Mouse (Mus musculus): ENCODE data around the gene Aldob. TPM values are rescaled to one million over a fixed set of nuclear protein-coding genes. Genes with fewer than 3 reads are reported as not detected.
"Not testable (repeated sequence)": the region's sequence is repeated elsewhere in the genome, so short reads cannot be mapped to it uniquely, and the experiment has no call there.

Gene Aldob
- polyA plus RNA-seq, 1 experiment from 2014 or later: 0.32 TPM

DNA sequence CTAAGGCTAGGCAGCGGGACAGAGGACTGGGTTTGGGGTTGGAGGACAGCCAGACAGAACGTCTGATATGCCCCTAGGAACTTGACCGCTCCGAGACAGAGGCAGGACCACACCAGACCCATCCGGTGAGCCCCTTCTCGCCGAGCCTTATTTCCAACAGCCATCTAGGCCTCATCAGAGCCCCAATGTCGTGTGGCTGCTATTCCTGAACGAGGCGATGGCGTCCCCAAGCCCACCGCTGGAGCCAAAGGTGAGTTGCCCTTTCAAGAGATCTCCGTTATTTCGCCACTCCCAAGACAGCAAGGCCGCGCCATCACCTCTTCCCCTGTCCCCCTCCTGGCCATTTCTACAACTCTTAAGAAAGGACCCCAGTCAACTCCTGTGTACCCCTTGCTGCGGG lies 28.0 kb downstream of the Aldob start:
- Histone ChIP-seq H3K27me3 (no peaks in the 10 kb centered on the region), H3K36me3 (replicated peaks) (peaks cover 14% of the 10 kb centered on the region; the same call in 1 of the 2 replicates), H3K4me3 (replicated peaks) (peak overlapping the region; percentile 70), H3K4me1 (peaks cover 21% of the 10 kb centered on the region), H3K9ac (peak overlapping the region; percentile 72), H3K27ac (0 out of 2 replicates have a peak overlapping the region, but pooled peaks have one; percentile 13), H3K4me2 (peak overlapping the region; percentile 65), H3K9me3 (no peaks in the 10 kb centered on the region)
- no peak; the same call in 1 of the 2 replicates for ATAC-seq (ENCODE audit: low FRiP score)
- WGBS: under 1% methylated on average over 17 of the region's 17 CpGs

DNA sequence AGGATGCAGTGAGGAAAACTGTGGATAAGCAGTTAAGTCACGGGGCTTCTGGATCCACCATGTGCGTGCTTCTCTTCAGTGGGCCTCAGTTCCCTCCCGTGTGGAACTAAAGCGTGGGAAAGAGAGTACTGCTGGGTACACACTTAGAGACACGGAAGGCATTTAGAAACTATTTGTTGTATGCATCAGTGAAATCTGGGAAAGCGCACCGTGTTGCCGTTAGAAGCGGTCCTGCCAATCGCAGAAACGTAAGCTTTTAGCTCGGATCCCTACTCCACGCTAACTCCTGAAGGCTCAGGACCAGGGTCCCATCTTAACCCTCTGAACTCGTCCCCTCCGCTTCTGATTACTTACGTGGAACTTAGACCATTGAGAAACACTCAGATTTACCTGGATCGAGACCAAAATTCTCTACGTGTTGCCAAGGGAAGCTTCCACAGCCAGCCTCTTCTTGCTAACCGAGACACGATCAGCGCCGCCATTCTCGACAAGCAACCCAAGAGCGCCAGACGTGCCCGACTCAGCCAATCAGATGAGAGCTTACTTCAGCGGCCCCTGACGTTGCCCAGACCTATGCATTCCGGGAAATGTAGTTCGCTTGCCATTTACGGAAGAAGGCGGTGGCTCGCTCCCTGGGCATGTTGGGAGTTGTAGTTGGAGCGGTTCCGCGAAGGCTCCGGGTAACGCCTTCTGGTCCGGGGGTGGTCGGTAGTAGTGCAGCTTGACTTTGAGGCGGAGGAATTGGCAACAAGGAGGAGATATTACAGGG lies 28.6 kb downstream of the Aldob start, which contains the start of the genes Mrpl50 and Zfp189:
Gene Mrpl50 (minus strand): TSS at position 522 of the 769 bp plus-strand sequence.
Gene Zfp189 (plus strand): TSS at position 605 of the 769 bp plus-strand sequence.
- ATAC-seq (ENCODE audit: low FRiP score): peak; percentile 99
- Histone ChIP-seq H3K9me3 (no peaks in the 10 kb centered on the region), H3K36me3 (replicated peaks) (peaks cover 11% of the 10 kb centered on the region; the same call in 1 of the 2 replicates), H3K4me1 (peaks cover 21% of the 10 kb centered on the region), H3K27ac (0 out of 2 replicates have a peak within 1 kb of the TSS, but pooled peaks have one; percentile 36), H3K4me2 (peak within 1 kb of the TSS; percentile 65), H3K27me3 (no peaks in the 10 kb centered on the region), H3K9ac (peak within 1 kb of the TSS; percentile 72), H3K4me3 (replicated peaks) (peak within 1 kb of the TSS; percentile 70)
- under 1% methylated on average over 41 of the region's 41 CpGs for WGBS

DNA sequence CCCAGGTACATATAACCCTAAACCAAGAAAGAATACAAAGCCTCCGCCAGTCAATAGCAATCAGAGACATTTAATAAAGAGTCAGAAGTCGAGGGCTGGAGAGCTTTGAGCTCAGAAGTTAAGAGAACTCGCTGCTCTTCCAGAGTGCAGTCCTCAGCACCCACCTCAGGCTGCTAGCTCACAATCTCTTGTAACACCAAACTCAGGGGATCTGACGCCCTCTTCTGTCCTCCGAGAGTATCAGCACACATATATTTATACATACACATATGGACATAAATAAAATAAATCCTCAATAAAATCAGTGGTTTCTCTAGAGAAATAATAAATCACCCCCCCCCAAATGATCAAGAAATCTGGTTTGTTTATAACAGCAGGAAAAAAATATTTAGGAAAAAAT lies 29.9 kb downstream of the Aldob start:
- 82% methylated on average over 5 of the region's 5 CpGs for WGBS
- peaks cover 21% of the 10 kb centered on the region for H3K4me1 ChIP-seq
- ATAC-seq (ENCODE audit: low FRiP score): no peak
- H3K36me3 ChIP-seq (replicated peaks): peaks cover 8% of the 10 kb centered on the region; the same call in 1 of the 2 replicates
- 0 out of 2 replicates have a peak overlapping the region, but pooled peaks have one; percentile 5 for H3K4me3 ChIP-seq (replicated peaks)
- H3K4me2 ChIP-seq: peak overlapping the region; percentile 21; the same call in 1 of the 2 replicates
- H3K9ac ChIP-seq: no peak overlapping the region
- H3K9me3 ChIP-seq: no peaks in the 10 kb centered on the region
- H3K27ac ChIP-seq: no peak overlapping the region
- no peaks in the 10 kb centered on the region for H3K27me3 ChIP-seq

DNA sequence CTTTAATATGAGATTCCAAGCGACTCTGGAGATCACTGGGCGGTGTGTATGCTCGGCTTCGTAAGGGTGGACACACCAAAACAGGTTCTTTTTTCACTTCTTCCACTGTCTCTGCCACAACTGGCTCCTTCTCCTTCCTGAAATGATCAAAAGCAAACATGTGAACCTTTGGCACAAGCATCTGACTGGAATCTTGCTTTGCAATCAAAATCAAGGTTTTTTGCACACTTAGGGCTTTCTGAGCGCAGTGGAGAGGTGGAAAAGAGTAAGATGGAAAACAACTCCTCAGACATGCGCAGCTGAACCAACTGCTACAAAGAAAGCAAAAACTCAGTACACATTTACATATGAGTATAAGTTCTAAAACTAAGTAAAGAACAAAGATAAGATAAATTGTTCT lies 34.9 kb downstream of the Aldob start:
- Histone ChIP-seq H3K4me3 (replicated peaks) (no peak overlapping the region), H3K4me1 (peaks cover 6% of the 10 kb centered on the region), H3K27me3 (no peaks in the 10 kb centered on the region), H3K36me3 (replicated peaks) (peaks cover 23% of the 10 kb centered on the region), H3K27ac (no peak overlapping the region), H3K9ac (no peak overlapping the region), H3K4me2 (no peak overlapping the region), H3K9me3 (no peaks in the 10 kb centered on the region)
- no peak for ATAC-seq (ENCODE audit: low FRiP score)
- 96% methylated on average over 6 of the region's 6 CpGs for WGBS

DNA sequence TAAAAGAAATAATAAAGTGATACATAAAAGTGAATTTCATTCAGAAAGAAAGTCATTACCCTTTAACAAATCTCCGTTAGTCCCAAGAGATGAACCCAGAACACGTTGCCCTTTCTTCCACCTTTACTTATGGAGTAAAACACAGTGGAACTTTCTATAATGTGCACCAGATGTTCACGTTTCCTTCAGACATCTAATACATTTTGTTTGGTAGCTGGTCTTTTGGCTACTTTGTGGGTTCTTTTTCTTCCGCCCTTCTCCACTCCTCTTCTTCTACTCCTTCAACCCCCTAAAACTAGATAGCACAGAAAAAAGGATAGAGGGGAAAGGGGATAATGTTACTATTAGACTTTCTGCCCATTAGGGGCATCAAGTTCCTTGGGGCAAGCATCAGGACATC lies 36.7 kb downstream of the Aldob start:
- Histone ChIP-seq H3K27ac (no peak overlapping the region), H3K27me3 (no peaks in the 10 kb centered on the region), H3K4me3 (replicated peaks) (no peak overlapping the region), H3K36me3 (replicated peaks) (peaks cover 23% of the 10 kb centered on the region), H3K9me3 (no peaks in the 10 kb centered on the region), H3K9ac (no peak overlapping the region), H3K4me2 (no peak overlapping the region), H3K4me1 (no peaks in the 10 kb centered on the region)
- no peak for ATAC-seq (ENCODE audit: low FRiP score)
- WGBS: 88% methylated on average over 4 of the region's 4 CpGs

DNA sequence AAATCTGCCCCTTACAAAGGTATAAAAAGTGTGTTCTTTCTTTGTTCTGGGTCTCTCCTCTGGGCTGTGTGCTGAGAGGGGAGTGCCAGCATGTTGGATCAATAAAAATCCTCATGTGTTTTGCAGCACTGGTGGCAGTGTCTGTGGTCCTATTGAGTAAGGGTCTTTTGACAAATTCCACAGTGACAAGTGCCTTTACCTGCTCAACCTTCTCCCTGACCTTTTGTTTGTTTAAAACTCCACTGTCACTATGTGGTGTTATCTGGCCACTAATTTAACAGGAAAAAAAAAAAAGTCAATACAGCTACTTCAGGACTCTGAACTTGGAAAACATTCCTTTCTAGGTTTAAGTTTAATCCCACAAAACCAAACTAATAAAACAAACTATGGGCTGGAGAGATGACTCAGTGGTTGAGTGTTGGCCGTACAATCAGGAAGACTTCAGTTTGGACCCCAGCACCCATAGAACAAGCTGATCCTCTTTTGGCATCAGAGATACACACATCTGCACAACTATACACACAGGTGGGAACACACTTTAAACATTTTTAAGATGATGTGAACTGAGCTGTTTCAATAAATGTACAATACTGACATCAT lies 39.0 kb downstream of the Aldob start:
- H3K36me3 ChIP-seq (replicated peaks): peaks cover 23% of the 10 kb centered on the region
- WGBS: 92% methylated on average over 1 of the region's 1 CpGs
- H3K27me3 ChIP-seq; H3K4me1 ChIP-seq; H3K9ac ChIP-seq; H3K4me3 ChIP-seq (replicated peaks); ATAC-seq (ENCODE audit: low FRiP score); H3K4me2 ChIP-seq; H3K27ac ChIP-seq; H3K9me3 ChIP-seq: not testable (repeated sequence)

DNA sequence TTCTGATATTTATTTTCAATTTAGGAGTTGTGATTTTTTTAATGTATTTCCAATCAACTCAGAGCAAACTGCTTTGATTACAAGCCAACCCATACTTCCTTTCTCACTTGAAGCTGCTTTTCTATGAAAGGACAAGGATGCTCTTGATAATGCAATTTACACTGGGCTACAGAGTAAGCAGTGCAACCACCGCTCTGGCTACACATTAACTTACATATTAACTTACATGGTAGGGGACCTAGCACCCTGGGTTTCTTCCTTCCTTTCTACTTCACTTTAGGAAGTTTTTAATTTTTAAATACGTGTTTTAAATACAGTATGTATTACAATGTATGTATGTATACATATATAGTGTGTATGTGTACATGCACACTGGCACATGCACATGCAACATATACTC lies 40.2 kb downstream of the Aldob start:
- no peak overlapping the region for H3K27ac ChIP-seq
- H3K4me3 ChIP-seq (replicated peaks): no peak overlapping the region
- H3K9me3 ChIP-seq: no peaks in the 10 kb centered on the region
- WGBS: 92% methylated on average over 2 of the region's 2 CpGs
- H3K27me3 ChIP-seq: no peaks in the 10 kb centered on the region
- H3K9ac ChIP-seq: no peak overlapping the region
- no peak overlapping the region for H3K4me2 ChIP-seq
- ATAC-seq (ENCODE audit: low FRiP score): no peak
- no peaks in the 10 kb centered on the region for H3K4me1 ChIP-seq
- peaks cover 21% of the 10 kb centered on the region for H3K36me3 ChIP-seq (replicated peaks)

DNA sequence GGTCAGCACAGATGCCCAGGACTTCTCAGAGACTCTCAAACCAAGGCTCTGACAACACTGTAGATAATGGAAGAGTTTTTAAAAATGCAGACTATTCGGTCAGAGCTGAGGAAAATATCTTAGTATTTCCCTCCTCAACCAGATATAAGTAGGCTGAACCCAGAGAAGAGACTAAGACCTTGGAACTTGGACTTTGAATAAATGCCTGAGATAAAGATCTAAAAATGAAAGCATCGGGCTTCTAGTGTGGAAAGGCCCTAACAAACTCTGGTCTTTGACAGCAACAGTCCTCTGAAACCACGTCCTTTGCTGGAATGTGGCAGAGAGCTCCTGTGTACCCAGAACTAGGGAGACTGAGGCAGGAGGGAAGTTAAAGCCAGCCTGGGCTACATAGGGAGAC lies 43.0 kb downstream of the Aldob start, which contains the start of gene Baat:
Gene Baat (minus strand): TSS at position 172 of the 400 bp plus-strand sequence.
- Histone ChIP-seq H3K4me2 (no peak within 1 kb of the TSS), H3K27ac (no peak within 1 kb of the TSS), H3K4me1 (no peaks in the 10 kb centered on the region), H3K9me3 (no peaks in the 10 kb centered on the region), H3K27me3 (no peaks in the 10 kb centered on the region), H3K36me3 (replicated peaks) (no peaks in the 10 kb centered on the region), H3K4me3 (replicated peaks) (no peak within 1 kb of the TSS), H3K9ac (no peak within 1 kb of the TSS)
- ATAC-seq (ENCODE audit: low FRiP score): no peak
- 85% methylated on average over 3 of the region's 3 CpGs for WGBS

DNA sequence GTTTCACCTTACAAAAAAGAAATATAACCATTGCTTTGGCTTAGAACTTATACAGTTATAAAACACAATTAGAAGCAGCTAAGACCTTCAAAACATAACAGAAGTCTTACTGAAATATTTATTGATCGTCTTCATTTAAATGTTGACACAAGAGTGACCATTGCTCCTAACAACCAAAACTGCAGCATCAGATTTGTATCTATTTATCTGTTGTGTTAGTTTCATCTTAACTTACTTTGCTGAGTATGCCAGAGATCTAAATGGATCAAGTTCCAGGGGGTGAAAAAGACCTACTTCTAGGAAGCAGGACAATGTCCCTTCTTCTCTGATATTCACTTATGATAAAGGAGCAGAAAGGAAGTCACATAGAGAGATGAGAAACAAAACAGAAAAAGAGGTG lies 45.8 kb downstream of the Aldob start:
- Histone ChIP-seq H3K36me3 (replicated peaks) (no peaks in the 10 kb centered on the region), H3K4me3 (replicated peaks) (no peak overlapping the region), H3K27ac (no peak overlapping the region), H3K27me3 (no peaks in the 10 kb centered on the region), H3K9ac (no peak overlapping the region), H3K4me2 (no peak overlapping the region), H3K9me3 (no peaks in the 10 kb centered on the region), H3K4me1 (no peaks in the 10 kb centered on the region)
- ATAC-seq (ENCODE audit: low FRiP score): no peak
- WGBS: 95% methylated on average over 1 of the region's 1 CpGs

Other genes with a start within 250 kb of the Aldob start
- gene Acnat2, start 141.4 kb downstream of the Aldob start, polyA plus RNA-seq (2016; fragmentation: Nextera tagmentation; extraction: Ambion mirVana): not detected in 2 replicates
- gene Acnat1, start 75.6 kb downstream of the Aldob start, polyA plus RNA-seq (2016; fragmentation: Nextera tagmentation; extraction: Ambion mirVana): 0.45 TPM in 1 of 2 replicates, not detected in the other
- gene Baat, start 43.0 kb downstream of the Aldob start, polyA plus RNA-seq (2016; fragmentation: Nextera tagmentation; extraction: Ambion mirVana): 0.22 TPM in 1 of 2 replicates, not detected in the other
- gene Mrpl50, start 28.5 kb downstream of the Aldob start, polyA plus RNA-seq (2016; fragmentation: Nextera tagmentation; extraction: Ambion mirVana): 89.0 and 90.7 TPM in 2 replicates
- gene Zfp189, start 28.4 kb downstream of the Aldob start, polyA plus RNA-seq (2016; fragmentation: Nextera tagmentation; extraction: Ambion mirVana): 12.5 and 13.0 TPM in 2 replicates
- 21.7 TPM in 2 replicates for gene Tmem246, start 48.3 kb upstream of the Aldob start, polyA plus RNA-seq (2016; fragmentation: Nextera tagmentation; extraction: Ambion mirVana)
- 68.2 and 71.8 TPM in 2 replicates for gene Rnf20, start 82.5 kb upstream of the Aldob start, polyA plus RNA-seq (2016; fragmentation: Nextera tagmentation; extraction: Ambion mirVana)
- not detected in 2 replicates for gene Ppp3r2, start 132.5 kb upstream of the Aldob start, polyA plus RNA-seq (2016; fragmentation: Nextera tagmentation; extraction: Ambion mirVana)

All from forebrain, embryonic 12.5 days (tissue).